Mouse (Mus musculus) ES-Bruce4 (cell line): ENCODE data around the gene 1600012H06Rik.
"Not testable (repeated sequence)": the region's sequence is repeated elsewhere in the genome, so short reads cannot be mapped to it uniquely, and the experiment has no call there.

Experiments used
- CTCF ChIP-seq: IDR thresholded peaks from one replicate; pipeline ENCODE4 v1.8.1; 2011; ENCODE audit warnings: low read depth, low read length
- POLR2A ChIP-seq: IDR thresholded peaks from one replicate; pipeline ENCODE4 v1.8.1; 2011; ENCODE audit warnings: low read length; ENCODE audit not compliant: insufficient read depth

- not testable (repeated sequence) for TF ChIP-seq POLR2A, CTCF
These were observed 803 bp upstream of the 1600012H06Rik start for GRCm38 (mm10) chr17:14942181-14942580.
